Mouse (Mus musculus) neural tube, embryonic 14.5 days (tissue): ENCODE measurements around the gene Mmel1. TPM values are rescaled to one million over a fixed set of nuclear protein-coding genes. Genes with fewer than 3 reads are reported as not detected.

Source experiments
- ATAC-seq: fragments of 200-750 bp; cut with Nextera tagmentation; 2 replicates; pipeline ENCODE4 v1.8.0; 2017; ENCODE audit warnings: low read depth, mild to moderate bottlenecking, moderate TSS enrichment, moderate library complexity
- H3K27ac ChIP-seq: fragments of 300-500 bp; sonication (generic); 2 replicates; pipeline ENCODE4 v1.5.1; 2014; ENCODE audit warnings: low read depth, mild to moderate bottlenecking, control low read depth, low read length, moderate library complexity, mixed read lengths
- H3K27me3 ChIP-seq: fragments of 300-500 bp; sonication (generic); 2 replicates; pipeline ENCODE4 v1.6.1; 2014; ENCODE audit warnings: low read length; ENCODE audit not compliant: control insufficient read depth, insufficient read depth
- H3K36me3 ChIP-seq: fragments of 300-500 bp; sonication (generic); 2 replicates; pipeline ENCODE4 v1.6.1; 2014; ENCODE audit warnings: low read length, mixed read lengths; ENCODE audit not compliant: control insufficient read depth, insufficient read depth
- H3K4me1 ChIP-seq: fragments of 300-500 bp; sonication (generic); 2 replicates; pipeline ENCODE4 v1.6.1; 2014; ENCODE audit warnings: low read length; ENCODE audit not compliant: control insufficient read depth, insufficient read depth
- H3K4me2 ChIP-seq: fragments of 300-500 bp; sonication (generic); 2 replicates; pipeline ENCODE4 v1.6.1; 2014; ENCODE audit warnings: mild to moderate bottlenecking, low read depth, low read length, control low read depth
- H3K4me3 ChIP-seq: fragments of 300-500 bp; sonication (generic); 2 replicates; pipeline ENCODE4 v1.5.1; 2014; ENCODE audit warnings: low read depth, low read length, control low read depth, mixed read lengths
- H3K9ac ChIP-seq: fragments of 300-500 bp; sonication (generic); replicated peaks from 2 replicates; pipeline ENCODE4 v1.6.1; 2014; ENCODE audit warnings: low read depth, mild to moderate bottlenecking, control low read depth, low read length, mixed read lengths
- H3K9me3 ChIP-seq: fragments of 300-500 bp; sonication (generic); 2 replicates; pipeline ENCODE4 v1.6.1; 2016; ENCODE audit warnings: low read length; ENCODE audit not compliant: control insufficient read depth
- WGBS: fragments of 180-500 bp; shearing (Covaris S2); extraction: QIAGEN DNeasy Blood & Tissue Kit; methylation state at CpG from one replicate; pipeline ENCODE4 v1.1.7; 2014; 5-methylcytosine and 5-hydroxymethylcytosine counted together
- polyA plus RNA-seq: library from polyadenylated mRNA; unstranded; fragments of >200 nt; fragmentation: Nextera tagmentation; extraction: Ambion mirVana; gene quantifications from 2 replicates; pipeline ENCODE4 v1.2.1, GENCODE M21; 2014

Gene Mmel1
- polyA plus RNA-seq, 1 experiment from 2014 or later, result 0.50 TPM

DNA sequence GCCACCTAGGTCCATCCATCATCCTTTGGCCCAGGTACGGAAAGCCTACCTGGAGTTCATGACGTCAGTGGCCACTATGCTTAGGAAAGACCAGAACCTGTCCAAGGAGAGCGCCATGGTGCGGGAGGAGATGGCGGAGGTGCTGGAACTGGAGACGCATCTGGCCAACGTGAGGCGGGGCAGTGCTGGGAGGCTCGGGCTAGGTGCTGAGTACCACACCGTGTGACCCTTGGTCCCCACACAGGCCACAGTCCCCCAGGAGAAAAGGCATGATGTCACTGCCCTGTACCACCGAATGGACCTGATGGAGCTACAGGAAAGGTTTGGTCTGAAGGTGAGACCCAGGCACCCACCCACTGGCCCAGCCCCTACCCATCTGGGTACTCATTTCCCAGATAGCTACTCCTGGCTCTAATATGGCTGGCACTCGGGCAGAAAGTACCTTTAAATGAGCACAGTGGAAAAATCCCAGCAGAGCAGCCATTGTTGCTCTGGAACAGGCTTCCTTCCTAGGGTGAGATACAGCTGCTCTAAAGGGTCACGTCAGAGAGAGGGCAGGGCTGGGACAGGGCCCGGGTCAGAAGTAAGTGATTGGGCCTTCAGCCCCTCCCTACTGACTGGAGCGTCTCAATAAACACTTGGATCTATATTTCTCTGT lies 18.3 kb downstream of the Mmel1 start:
- ATAC-seq, result no peak
- H3K36me3 ChIP-seq, result no peaks in the 10 kb centered on the region
- no peaks in the 10 kb centered on the region for H3K4me1 ChIP-seq
- H3K27ac ChIP-seq, result no peak overlapping the region
- H3K4me2 ChIP-seq, result no peak overlapping the region
- H3K9ac ChIP-seq, result no peak overlapping the region
- no peaks in the 10 kb centered on the region for H3K9me3 ChIP-seq
- no peaks in the 10 kb centered on the region for H3K27me3 ChIP-seq
- H3K4me3 ChIP-seq, result no peak overlapping the region
- 81% methylated on average over 15 of the region's 15 CpGs for WGBS

DNA sequence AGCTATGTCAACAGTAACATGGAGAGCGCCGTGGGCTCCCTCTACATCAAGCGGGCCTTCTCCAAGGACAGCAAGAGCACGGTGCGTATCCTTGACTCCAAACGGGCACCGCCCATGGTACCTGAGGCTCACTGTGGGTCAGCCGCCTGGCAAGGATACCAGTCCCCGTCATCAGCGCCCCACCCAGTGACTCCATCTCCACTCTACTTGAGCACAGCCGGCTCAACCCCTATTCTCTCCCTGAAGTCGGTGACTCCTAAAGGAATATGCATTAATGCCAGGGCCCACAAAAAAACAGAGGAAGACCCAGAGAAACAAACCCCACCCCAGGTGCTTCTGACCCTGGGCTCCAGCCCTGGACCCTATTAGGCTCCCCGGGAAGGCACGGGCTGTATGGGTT lies 21.5 kb downstream of the Mmel1 start:
- ATAC-seq, result no peak
- H3K4me3 ChIP-seq, result no peak overlapping the region
- no peaks in the 10 kb centered on the region for H3K27me3 ChIP-seq
- 90% methylated on average over 14 of the region's 14 CpGs for WGBS
- H3K9ac ChIP-seq, result no peak overlapping the region
- H3K27ac ChIP-seq, result no peak overlapping the region
- no peaks in the 10 kb centered on the region for H3K4me1 ChIP-seq
- H3K36me3 ChIP-seq, result no peaks in the 10 kb centered on the region
- H3K9me3 ChIP-seq, result no peaks in the 10 kb centered on the region
- no peak overlapping the region for H3K4me2 ChIP-seq

DNA sequence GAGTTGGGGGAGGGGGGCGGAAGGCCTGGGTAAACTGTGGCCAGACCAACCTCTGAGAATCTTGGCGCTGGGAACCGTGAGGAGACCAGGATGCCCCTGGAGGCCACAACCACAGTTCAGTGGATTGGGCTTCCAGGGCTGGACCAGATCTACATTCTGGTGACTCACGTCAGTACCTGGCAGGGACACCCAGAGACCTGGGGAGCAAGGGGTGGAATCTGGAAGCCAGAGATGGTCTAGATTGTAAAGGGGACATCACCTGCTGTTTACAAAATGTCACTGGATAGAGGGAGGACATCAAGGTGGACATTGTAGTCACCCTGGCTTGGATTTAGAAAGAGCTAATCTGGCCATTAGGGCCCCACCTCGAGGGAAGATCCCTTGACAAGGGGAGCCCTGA lies 26.2 kb downstream of the Mmel1 start:
- H3K27ac ChIP-seq, result no peak overlapping the region
- H3K9me3 ChIP-seq, result no peaks in the 10 kb centered on the region
- no peak overlapping the region for H3K4me3 ChIP-seq
- H3K4me1 ChIP-seq, result peaks cover 16% of the 10 kb centered on the region
- no peak overlapping the region for H3K9ac ChIP-seq
- WGBS, result 82% methylated on average over 5 of the region's 5 CpGs
- H3K36me3 ChIP-seq, result no peaks in the 10 kb centered on the region
- no peak for ATAC-seq
- H3K4me2 ChIP-seq, result no peak overlapping the region
- no peaks in the 10 kb centered on the region for H3K27me3 ChIP-seq

DNA sequence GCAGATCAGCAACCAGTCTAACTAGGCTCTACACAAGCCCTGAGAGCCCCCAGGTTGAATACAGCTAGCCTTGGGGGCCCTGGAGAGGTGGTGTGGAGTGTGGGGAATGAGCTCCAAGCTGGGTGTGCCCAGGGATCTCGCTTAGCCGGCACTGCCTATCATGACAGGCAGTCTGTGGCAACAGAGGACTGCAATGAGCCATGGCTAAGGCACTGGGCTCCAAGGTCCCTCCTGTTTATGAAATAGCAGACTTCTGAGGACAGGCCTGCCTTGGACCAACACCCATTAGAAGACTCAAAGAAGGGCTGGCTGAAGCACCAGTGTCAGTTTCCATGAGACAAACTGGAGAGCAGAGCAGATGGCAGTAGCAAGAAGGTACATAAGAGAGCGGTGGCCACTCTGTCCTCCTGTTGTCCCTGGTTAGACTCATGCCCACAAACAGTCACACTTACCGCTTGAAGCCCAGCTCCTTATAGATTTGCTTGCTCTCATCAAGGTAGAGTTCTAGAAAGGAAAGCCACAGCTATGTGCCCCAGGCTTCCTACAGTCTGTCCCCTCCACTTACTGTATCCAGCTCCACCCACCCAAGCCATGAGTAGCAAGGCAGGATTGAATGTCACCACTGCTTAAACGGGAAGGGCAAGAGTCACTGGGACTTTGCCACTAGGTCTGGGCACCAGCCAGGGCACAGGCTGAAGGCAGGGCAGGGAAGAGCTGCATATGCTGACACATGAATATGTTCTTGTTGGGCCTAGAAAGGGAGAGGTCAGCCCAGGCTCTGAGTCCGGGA lies 28.5 kb downstream of the Mmel1 start:
- Histone ChIP-seq H3K36me3 (no peaks in the 10 kb centered on the region), H3K4me2 (peak overlapping the region; percentile 95), H3K27ac (no peak overlapping the region), H3K27me3 (no peaks in the 10 kb centered on the region), H3K9me3 (no peaks in the 10 kb centered on the region), H3K4me3 (peak overlapping the region; percentile 61), H3K9ac (peak overlapping the region; percentile 63), H3K4me1 (peaks cover 16% of the 10 kb centered on the region)
- 72% methylated on average over 6 of the region's 6 CpGs for WGBS
- ATAC-seq, result no peak

DNA sequence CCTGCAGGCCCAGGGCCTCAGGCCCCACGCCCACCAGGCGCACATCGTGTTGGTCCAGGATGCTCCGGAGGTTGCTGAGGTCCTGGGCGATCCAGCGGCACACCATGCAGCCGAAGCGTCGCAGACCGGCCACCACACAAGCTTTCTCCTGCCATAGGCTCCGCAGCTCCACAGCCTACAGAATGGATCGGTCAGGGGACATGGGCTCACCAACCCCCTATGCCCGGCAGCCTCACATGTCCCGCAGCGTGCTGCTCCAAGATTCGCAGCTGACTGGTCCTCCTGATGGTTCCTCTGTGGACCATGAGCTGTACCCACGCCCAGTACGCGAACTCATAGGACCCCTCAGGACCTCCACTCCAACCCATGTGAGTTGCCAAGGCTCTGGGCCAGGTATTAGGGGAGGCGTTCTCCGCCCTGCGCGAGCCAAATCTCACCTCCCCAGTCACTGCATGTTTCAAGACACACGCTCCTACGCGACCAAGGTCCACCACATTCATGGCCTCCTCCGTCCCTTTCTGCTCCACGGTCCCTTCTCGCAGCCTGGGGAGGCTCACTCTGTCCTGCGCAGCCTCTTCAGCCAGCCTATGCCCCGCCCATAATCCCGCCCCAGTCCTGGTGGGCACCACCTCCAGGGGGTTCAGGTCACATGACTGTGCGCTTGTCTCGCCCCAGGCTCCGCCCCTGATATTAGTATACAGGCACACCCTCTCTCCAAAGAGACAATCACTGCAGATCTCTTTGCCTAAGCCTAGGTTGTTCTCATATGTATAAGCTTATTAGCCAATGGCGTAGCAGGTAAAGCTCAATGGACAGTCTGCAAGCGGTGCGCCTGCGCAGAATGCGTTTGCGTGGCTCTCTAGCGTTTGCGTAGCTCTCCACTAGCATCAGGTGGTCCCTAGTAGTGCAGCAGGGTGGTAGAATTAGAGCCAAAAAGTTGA lies 29.4 kb downstream of the Mmel1 start, which contains the start of gene Fam213b:
Fam213b (minus strand) TSS at position 630 of the 941 bp plus-strand sequence.
- WGBS, result 4% methylated on average over 43 of the region's 43 CpGs

DNA sequence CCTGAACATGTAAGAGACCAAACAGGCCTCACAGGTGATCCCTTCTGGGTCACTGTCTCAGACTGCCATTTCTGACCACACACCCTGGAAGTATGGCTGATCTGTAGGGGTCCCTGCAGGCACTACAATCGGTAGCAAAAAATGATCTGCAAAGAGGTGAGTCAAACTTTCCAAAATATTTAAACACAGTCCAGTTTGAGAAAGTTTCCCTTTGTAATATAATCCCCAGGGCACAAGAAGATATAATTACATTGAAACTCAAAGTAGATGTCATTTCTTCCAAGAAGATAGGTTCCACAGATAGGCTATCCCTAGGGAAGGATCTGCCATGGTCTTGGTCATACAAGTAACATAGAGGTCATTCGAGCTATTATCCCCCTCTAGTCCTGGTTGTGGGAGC lies 33.0 kb downstream of the Mmel1 start:
- H3K27me3 ChIP-seq, result no peaks in the 10 kb centered on the region
- no peaks in the 10 kb centered on the region for H3K36me3 ChIP-seq
- no peak overlapping the region for H3K4me3 ChIP-seq
- no peak overlapping the region for H3K27ac ChIP-seq
- H3K4me1 ChIP-seq, result peaks cover 16% of the 10 kb centered on the region
- no peak overlapping the region for H3K4me2 ChIP-seq
- no peaks in the 10 kb centered on the region for H3K9me3 ChIP-seq
- 89% methylated on average over 2 of the region's 2 CpGs for WGBS
- no peak overlapping the region for H3K9ac ChIP-seq
- ATAC-seq, result no peak

More for the DNA sequence above, 29.4 kb downstream of the Mmel1 start, which contains the start of gene Fam213b:
- no peaks in the 10 kb centered on the region for H3K36me3 ChIP-seq
- peak within 1 kb of the TSS; percentile 60; the same call in 1 of the 2 replicates for H3K27ac ChIP-seq
- H3K4me1 ChIP-seq, result peaks cover 16% of the 10 kb centered on the region
- H3K9ac ChIP-seq, result peak within 1 kb of the TSS; percentile 63
- H3K9me3 ChIP-seq, result no peaks in the 10 kb centered on the region
- peak; percentile 96 for ATAC-seq
- no peaks in the 10 kb centered on the region for H3K27me3 ChIP-seq
- H3K4me3 ChIP-seq, result peak within 1 kb of the TSS; percentile 61
- H3K4me2 ChIP-seq, result peak within 1 kb of the TSS; percentile 95

DNA sequence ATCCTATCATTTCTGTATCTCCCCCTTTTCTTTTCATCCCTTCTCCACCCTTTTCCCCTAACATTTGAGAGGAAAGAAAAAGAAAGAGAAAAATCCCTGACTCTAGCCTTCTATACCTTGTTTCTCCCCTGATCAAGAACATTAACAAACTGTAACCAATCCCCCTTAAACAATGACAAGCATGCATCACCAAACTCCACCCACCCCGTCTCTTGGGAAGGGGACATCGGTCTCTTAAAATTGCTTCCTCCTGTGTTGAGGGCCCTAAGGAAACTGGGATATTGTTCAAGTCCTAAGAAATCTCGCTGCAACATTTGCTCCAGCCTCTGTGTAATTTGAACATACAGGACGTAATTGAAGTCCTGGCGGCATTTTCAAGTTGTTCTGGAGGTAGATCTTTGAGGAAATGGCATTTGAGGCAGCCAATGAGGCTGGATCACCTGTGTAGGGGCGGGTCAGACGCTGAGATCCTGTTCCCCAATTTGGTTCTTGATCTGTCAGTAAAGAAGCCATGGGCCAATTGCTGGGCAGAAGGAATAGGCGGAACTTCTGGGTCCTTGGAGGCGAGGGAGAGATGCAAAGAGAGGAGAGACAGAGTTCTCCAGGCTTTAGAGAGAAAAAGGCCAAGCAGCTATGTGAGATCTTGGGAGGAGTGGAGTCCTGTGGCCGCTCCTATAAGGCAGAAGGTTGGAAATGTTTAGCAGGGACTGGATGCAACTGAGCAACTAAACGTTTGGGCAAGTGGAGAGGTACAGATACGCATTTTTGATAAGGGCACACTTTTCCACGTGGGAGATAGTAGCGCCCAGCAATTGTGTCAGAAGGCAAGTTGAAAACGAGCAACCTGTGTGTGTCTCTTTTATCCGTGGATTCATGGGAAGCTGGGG lies 35.0 kb downstream of the Mmel1 start:
- Histone ChIP-seq H3K27me3 (no peaks in the 10 kb centered on the region), H3K27ac (no peak overlapping the region), H3K4me1 (peaks cover 3% of the 10 kb centered on the region; the same call in 1 of the 2 replicates), H3K9ac (peak overlapping the region; percentile 21; the same call in 1 of the 2 replicates), H3K36me3 (no peaks in the 10 kb centered on the region), H3K9me3 (no peaks in the 10 kb centered on the region), H3K4me3 (peak overlapping the region; percentile 26), H3K4me2 (peak overlapping the region; percentile 55)
- ATAC-seq, result peak; percentile 83
- WGBS, result 2% methylated on average over 16 of the region's 16 CpGs

DNA sequence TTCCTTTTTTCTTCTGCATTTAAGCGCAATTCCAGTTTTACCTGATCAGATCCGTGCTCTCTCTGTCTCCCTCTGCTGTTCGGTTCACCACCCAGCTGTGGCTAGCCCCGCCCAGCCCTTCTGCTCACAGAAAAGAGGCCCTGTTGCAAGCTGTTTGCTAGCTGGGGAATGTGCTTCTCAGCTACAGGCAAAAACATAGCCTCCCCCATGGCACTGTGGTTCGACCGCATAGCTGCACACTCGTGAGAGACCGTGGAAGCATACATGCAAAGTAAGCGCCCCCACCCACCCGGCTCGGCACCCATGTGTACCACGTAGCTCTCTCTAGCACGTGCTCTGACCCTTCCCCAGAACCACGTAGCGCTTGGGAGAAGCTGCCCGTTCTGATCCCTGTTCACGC lies 38.4 kb downstream of the Mmel1 start:
- no peak overlapping the region for H3K27ac ChIP-seq
- ATAC-seq, result peak; percentile 68
- no peaks in the 10 kb centered on the region for H3K27me3 ChIP-seq
- 51% methylated on average over 17 of the region's 17 CpGs for WGBS
- H3K4me1 ChIP-seq, result peaks cover 3% of the 10 kb centered on the region; the same call in 1 of the 2 replicates
- H3K9ac ChIP-seq, result no peak overlapping the region
- no peaks in the 10 kb centered on the region for H3K9me3 ChIP-seq
- no peak overlapping the region for H3K4me3 ChIP-seq
- H3K36me3 ChIP-seq, result no peaks in the 10 kb centered on the region
- no peak overlapping the region for H3K4me2 ChIP-seq
